Mouse (Mus musculus) granulocyte monocyte progenitor cell, adult 5-6 weeks (primary cell): ENCODE results near the gene Gm45062. TPM values are rescaled to one million over a fixed set of nuclear protein-coding genes. Genes with fewer than 3 reads are reported as not detected.

Experiments
- ATAC-seq: replicated peaks from 2 replicates; pipeline ENCODE4 v1.8.0; 2016; ENCODE audit warnings: mild to moderate bottlenecking, moderate TSS enrichment, inconsistent platforms; ENCODE audit not compliant: poor library complexity, severe bottlenecking
- total RNA-seq, 2 experiments: library from RNA; stranded (forward) in 1 of 2; stranded (reverse) in 1 of 2; fragments of 200-712, 200-1000 nt in 1 of 2; fragments of >200 nt in 1 of 2; fragmentation: Nextera tagmentation in 1 of 2; gene quantifications; 2 replicates each; pipeline ENCODE4 v1.2.3; 2014 to 2017

The Gm45062 gene
- total RNA-seq, 2 experiments from 2014 or later = 4.2 to 5.5 TPM

DNA sequence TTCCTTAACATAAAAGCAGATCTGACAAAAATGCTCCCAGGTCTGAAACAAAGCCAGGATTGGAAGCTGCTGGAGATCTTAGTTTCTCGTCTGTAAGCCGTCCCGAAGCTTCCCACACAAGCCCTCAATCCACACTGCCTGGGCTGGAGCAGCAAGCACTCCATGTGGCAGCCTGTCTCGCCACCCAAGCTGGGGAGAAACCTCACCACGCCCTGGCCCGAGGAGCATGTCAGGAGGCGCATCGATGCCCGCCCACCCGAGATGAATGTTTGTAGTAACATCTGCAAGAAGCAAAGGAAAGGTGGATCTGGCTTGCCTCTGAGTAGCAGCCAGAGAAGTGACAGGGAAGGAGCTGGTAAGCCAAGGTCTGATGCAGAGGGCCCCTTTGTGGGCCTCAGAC is 385.5 kb downstream of the Gm45062 start:
- ATAC-seq = no peak

GRCm38 (mm10) chr6:8645708-8646107 is 386.5 kb downstream of the Gm45062 start:
- ATAC-seq = no peak

Other genes starting within 250 kb of the Gm45062 start
- gene Col28a1, start 66.8 kb upstream of the Gm45062 start, total RNA-seq (2014; fragmentation: Nextera tagmentation) = not detected in 2 replicates
- gene Col28a1, start 66.8 kb upstream of the Gm45062 start, total RNA-seq (2017) = not detected in 2 replicates
- 20.5 and 24.8 TPM in 2 replicates for gene Mios, start 50.2 kb upstream of the Gm45062 start, total RNA-seq (2014; fragmentation: Nextera tagmentation)
- gene Mios, start 50.2 kb upstream of the Gm45062 start, total RNA-seq (2017) = 31.3 and 37.4 TPM in 2 replicates
- 109 and 138 TPM in 2 replicates for gene Rpa3, start 277 bp upstream of the Gm45062 start, total RNA-seq (2014; fragmentation: Nextera tagmentation)
- 111 and 156 TPM in 2 replicates for gene Rpa3, start 277 bp upstream of the Gm45062 start, total RNA-seq (2017)
- gene Umad1, start 162 bp upstream of the Gm45062 start, total RNA-seq (2014; fragmentation: Nextera tagmentation) = 17.0 and 18.7 TPM in 2 replicates
- gene Umad1, start 162 bp upstream of the Gm45062 start, total RNA-seq (2017) = 10.6 and 11.8 TPM in 2 replicates